Comparison of ENCODE assay signal across 9 mouse cellular contexts in genomic region chr16:8333081-8333710, GRCm38 (mm10).
A peak's percentile ranks its signal among the peaks of the same experiment; 100 is the strongest.
DNase-seq lines count a peak whose midpoint lies in the region; ATAC-seq lines count a peak whose summit lies in the region.
"Had no signal": no experiment of that assay in that cellular context is flagged by ENCODE, and none has a peak within 500 bp of the region (broad histone marks: within the 10 kb centered on the region; RNA-seq: fewer than 3 reads in every experiment).

No protein-coding gene starts in this region.

- H3K9ac ChIP-seq in midbrain, embryonic 11.5 days (ENCODE audit: low read length): peak overlapping the region; percentile 42; the same call in 1 of the 2 replicates
- H3K9ac ChIP-seq: liver, embryonic 15.5 days had no signal

- H3K27ac ChIP-seq in midbrain, embryonic 11.5 days (ENCODE audit: low read depth, low read length): no peak overlapping the region
- H3K27ac ChIP-seq: liver, embryonic 15.5 days had no signal

- no peak overlapping the region for H3K4me2 ChIP-seq in midbrain, embryonic 11.5 days
- H3K4me2 ChIP-seq: liver, embryonic 15.5 days had no signal

- H3K4me3 ChIP-seq in midbrain, embryonic 11.5 days (ENCODE audit: low read depth, low read length): no peak overlapping the region
- H3K4me3 ChIP-seq: liver, embryonic 15.5 days had no signal

- DNase-seq in gastrocnemius, postnatal 10 days: peak; percentile 12
- DNase-seq in gastrocnemius, adult 8-10 months (ENCODE audit: low spot score in 2 of 2): no peak
- peak; percentile 5 for DNase-seq in cerebellum, adult 8-10 months
- peak; percentile 16 to 37 for DNase-seq in frontal cortex, postnatal 10 days (ENCODE audit: low spot score in 2 of 2)
- DNase-seq in kidney, postnatal 25 days: peak; percentile 4 to 35
- DNase-seq in midbrain, embryonic 11.5 days (ENCODE audit: low spot score, missing footprints): peak; percentile 89
- peak; percentile 39 for DNase-seq in telencephalon, adult 2 months (ENCODE audit: low read depth, low spot score)

- peaks cover 6% of the 10 kb centered on the region; the same call in 1 of the 2 replicates for H3K4me1 ChIP-seq in midbrain, embryonic 11.5 days (ENCODE audit: control insufficient read depth, insufficient read depth, low read length)
- H3K4me1 ChIP-seq: liver, embryonic 15.5 days had no signal

- WGBS in midbrain, embryonic 11.5 days: 23% methylated on average over 8 of the region's 8 CpGs

- ATAC-seq in midbrain, embryonic 11.5 days (ENCODE audit: low FRiP score): peak; percentile 75
- ATAC-seq in CD4-positive, CD25-positive, alpha-beta regulatory T cell, adult 4 months: no peak

- H3K36me3 ChIP-seq in midbrain, embryonic 11.5 days (ENCODE audit: control insufficient read depth, insufficient read depth, low read length): no peaks in the 10 kb centered on the region
- H3K36me3 ChIP-seq: liver, embryonic 15.5 days had no signal

- no peaks in the 10 kb centered on the region for H3K9me3 ChIP-seq in midbrain, embryonic 11.5 days (ENCODE audit: control insufficient read depth, low read length)
- H3K9me3 ChIP-seq: liver, embryonic 15.5 days had no signal

- no peaks in the 10 kb centered on the region for H3K27me3 ChIP-seq in midbrain, embryonic 11.5 days (ENCODE audit: control insufficient read depth, insufficient read depth, low read length)
- H3K27me3 ChIP-seq: liver, embryonic 15.5 days had no signal

Comparison
In these comparisons a context has a peak if more than half of its experiments do, and no peak if none do; other contexts are left out.
1. DNase-seq: peak in gastrocnemius, postnatal 10 days (single experiment), cerebellum, adult 8-10 months (single experiment), frontal cortex, postnatal 10 days (2 of 2), kidney, postnatal 25 days (2 of 2), midbrain, embryonic 11.5 days (single experiment) and telencephalon, adult 2 months (single experiment); none in gastrocnemius, adult 8-10 months (0 of 2).